8 mouse cellular contexts compared by ENCODE assay signal in the genomic region with DNA sequence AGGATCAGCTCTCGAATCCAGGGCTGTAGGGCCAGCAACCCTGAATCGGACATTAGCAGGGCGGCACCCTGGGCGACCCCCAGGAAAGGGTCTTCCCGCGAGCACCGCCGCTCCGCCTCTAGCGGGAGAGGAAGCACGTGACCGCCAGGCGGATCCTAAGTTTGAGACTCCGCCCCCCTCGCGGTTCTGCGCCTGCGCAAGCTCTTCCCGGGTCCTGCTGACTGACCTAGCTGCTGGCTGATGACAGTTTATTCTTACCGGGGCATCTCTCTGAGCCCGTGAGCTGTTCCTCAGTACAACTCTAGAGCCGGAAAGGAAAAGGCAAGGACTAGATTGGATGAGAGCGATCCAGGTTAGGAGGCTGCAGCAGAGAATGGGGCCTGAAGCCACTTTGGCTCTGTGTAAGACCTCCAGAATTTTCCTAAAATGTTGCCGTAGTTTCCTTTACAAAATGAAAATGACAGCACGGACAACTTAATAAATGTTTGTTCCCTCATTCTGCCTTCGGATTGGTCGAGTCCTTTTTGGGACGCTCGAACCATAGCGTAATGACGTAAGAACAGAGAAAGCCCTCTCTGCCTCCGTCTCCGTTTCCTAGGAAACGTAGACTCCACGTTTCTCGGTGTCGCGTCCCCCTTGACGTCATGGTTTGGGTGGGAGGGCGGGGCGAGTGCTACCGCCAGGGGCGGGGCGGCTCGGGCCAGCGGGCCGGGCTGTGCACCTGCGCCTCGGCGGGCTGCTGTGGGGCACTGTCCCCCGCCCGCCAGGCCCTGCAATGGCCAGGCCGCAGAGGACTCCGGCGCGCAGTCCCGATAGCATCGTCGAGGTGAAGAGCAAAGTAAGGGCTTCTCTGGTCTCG. TPM values are rescaled to one million over a fixed set of nuclear protein-coding genes. Genes with fewer than 3 reads are reported as not detected.
DNase-seq lines count a peak whose midpoint lies in the region; ATAC-seq and TF ChIP-seq lines count a peak whose summit lies in the region.

A gene (minus strand): TSS at position 137 of the 859 bp plus-strand sequence.
A gene (plus strand): TSS at position 183 of the 859 bp plus-strand sequence.

- H3K4me2 ChIP-seq in forebrain, embryonic 16.5 days (ENCODE audit: low read length), result peak within 1 kb of the TSS; percentile 95
- peak within 1 kb of the TSS; percentile 81 for H3K4me2 ChIP-seq in lung, embryonic 14.5 days

- DNase-seq in ES-E14 (ENCODE audit: low read depth, low spot score), result peak; percentile 92
- peak; percentile 95 for DNase-seq in cerebellum, adult 11-12 months
- peak; percentile 96 to 97 for DNase-seq in heart, postnatal 36 days
- peak; percentile 94 to 97 for DNase-seq in layer of hippocampus, adult 2 months (ENCODE audit: low spot score in 2 of 2)
- peak; percentile 99 for DNase-seq in lung, embryonic 14.5 days
- peak; percentile 97 for DNase-seq in thymus, adult 2 months

- intact Hi-C loops in heart, postnatal 36 days (cut with DNase I), result loop anchor here (2.0 kb wide), 1 partner anchor 64 kb away; a partner anchor contains a TSS

- H3K4me1 ChIP-seq in ES-E14 (ENCODE audit: control insufficient read depth in 2 of 2, insufficient read depth in 2 of 2, low read length in 2 of 2, poor library complexity in 1 of 2), result peaks cover 2 to 11% of the 10 kb centered on the region in 2 experiments; a peak in 1 of 4 replicates
- peaks cover 23% of the 10 kb centered on the region for H3K4me1 ChIP-seq in forebrain, embryonic 16.5 days (replicated peaks; ENCODE audit: control insufficient read depth, insufficient read depth, low read length)
- 0 out of 2 replicates have a peak, but pooled peaks cover 2% of the 10 kb centered on the region for H3K4me1 ChIP-seq in lung, embryonic 14.5 days (ENCODE audit: insufficient read depth)
- H3K4me1 ChIP-seq in olfactory bulb, adult 2 months (ENCODE audit: control insufficient read depth, insufficient read depth, low read length), result peaks cover 24% of the 10 kb centered on the region
- H3K4me1 ChIP-seq in thymus, adult 2 months (replicated peaks; ENCODE audit: control insufficient read depth, insufficient read depth, low read length), result peaks cover 20% of the 10 kb centered on the region

- peak; percentile 28 for TF ChIP-seq CTCF in layer of hippocampus, adult 2 months (conservative IDR thresholded peaks at IDR 0.05)
- peak; percentile 32 for TF ChIP-seq CTCF in lung, embryonic 14.5 days (IDR thresholded peaks at IDR 0.05; ENCODE audit: low read depth)
- TF ChIP-seq CTCF in olfactory bulb, adult 2 months (IDR thresholded peaks at IDR 0.05; ENCODE audit: insufficient read depth, low read depth, low read length), result no peak
- TF ChIP-seq CTCF in thymus, adult 2 months (IDR thresholded peaks at IDR 0.05; ENCODE audit: borderline replicate concordance, control insufficient read depth, extremely low read depth, insufficient read depth, low read length, poor library complexity), result peak; percentile 19; the same call in 1 of the 2 replicates

- peak within 1 kb of the TSS; percentile 87 for H3K9ac ChIP-seq in ES-E14 (ENCODE audit: insufficient read depth, low read depth, low read length, poor library complexity, severe bottlenecking)
- H3K9ac ChIP-seq in forebrain, embryonic 16.5 days (replicated peaks; ENCODE audit: low read depth, low read length), result peak within 1 kb of the TSS; percentile 73
- peak within 1 kb of the TSS; percentile 60 for H3K9ac ChIP-seq in lung, embryonic 14.5 days

- under 1% methylated on average over 60 of the region's 60 CpGs for WGBS in forebrain, embryonic 16.5 days
- WGBS in lung, embryonic 14.5 days, result under 1% methylated on average over 60 of the region's 60 CpGs
- under 1% methylated on average over 60 of the region's 60 CpGs for WGBS in olfactory bulb, adult 2 months
- WGBS in thymus, adult 2 months, result under 1% methylated on average over 60 of the region's 60 CpGs

- no peaks in the 10 kb centered on the region for H3K27me3 ChIP-seq in forebrain, embryonic 16.5 days (replicated peaks; ENCODE audit: control insufficient read depth, insufficient read depth, low read length)
- H3K27me3 ChIP-seq in lung, embryonic 14.5 days (ENCODE audit: insufficient read depth, low read length), result no peaks in the 10 kb centered on the region
- no peaks in the 10 kb centered on the region for H3K27me3 ChIP-seq in thymus, adult 2 months (ENCODE audit: control insufficient read depth, insufficient read depth, low read length)

- H3K9me3 ChIP-seq in ES-E14 (ENCODE audit: control insufficient read depth, insufficient read depth, low read depth, low read length), result no peaks in the 10 kb centered on the region
- no peaks in the 10 kb centered on the region for H3K9me3 ChIP-seq in forebrain, embryonic 16.5 days (ENCODE audit: control insufficient read depth, low read length)
- no peaks in the 10 kb centered on the region for H3K9me3 ChIP-seq in lung, embryonic 14.5 days (ENCODE audit: low read depth, low read length)

- TF ChIP-seq POLR2A in olfactory bulb, adult 2 months (IDR thresholded peaks at IDR 0.05; ENCODE audit: insufficient read depth, low read depth, low read length), result peak; percentile 86
- 0 out of 2 replicates have a peak, but pooled peaks have one; percentile 32 for TF ChIP-seq POLR2A in thymus, adult 2 months (IDR thresholded peaks at IDR 0.05; ENCODE audit: control insufficient read depth, extremely low read depth, insufficient read depth, low read length, poor library complexity)

- H3K36me3 ChIP-seq in ES-E14 (ENCODE audit: control insufficient read depth, insufficient read depth, low read length, poor library complexity, severe bottlenecking), result peaks cover 30% of the 10 kb centered on the region
- H3K36me3 ChIP-seq in forebrain, embryonic 16.5 days (ENCODE audit: control insufficient read depth, insufficient read depth), result peaks cover 9% of the 10 kb centered on the region; the same call in 1 of the 2 replicates
- peaks cover 45% of the 10 kb centered on the region for H3K36me3 ChIP-seq in lung, embryonic 14.5 days (ENCODE audit: insufficient read depth)
- peaks cover 21% of the 10 kb centered on the region for H3K36me3 ChIP-seq in thymus, adult 2 months (ENCODE audit: control insufficient read depth, insufficient read depth, low read length)

- in situ Hi-C loops in ES-E14 (cut with MboI; ENCODE audit: low sequenced_read_pairs in 2 of 2, unreplicated experiment in 2 of 2), result no loop called here

- ATAC-seq in forebrain, embryonic 16.5 days, result peak; percentile 84
- ATAC-seq in lung, embryonic 14.5 days (ENCODE audit: insufficient read depth), result peak; percentile 74

- H3K27ac ChIP-seq in ES-E14 (ENCODE audit: insufficient read depth, low read depth, low read length, poor library complexity, severe bottlenecking), result peak within 1 kb of the TSS; percentile 92
- peak within 1 kb of the TSS; percentile 97 for H3K27ac ChIP-seq in forebrain, embryonic 16.5 days (ENCODE audit: low read length)
- H3K27ac ChIP-seq in layer of hippocampus, adult 2 months, result peak within 1 kb of the TSS; percentile 96
- H3K27ac ChIP-seq in lung, embryonic 14.5 days (ENCODE audit: low read depth), result peak within 1 kb of the TSS; percentile 89
- peak within 1 kb of the TSS; percentile 99 for H3K27ac ChIP-seq in olfactory bulb, adult 2 months (ENCODE audit: insufficient read depth, low read depth, low read length)
- H3K27ac ChIP-seq in thymus, adult 2 months (ENCODE audit: control insufficient read depth, insufficient read depth, low read length), result peak within 1 kb of the TSS; percentile 89

- peak within 1 kb of the TSS; percentile 78 to 100 for H3K4me3 ChIP-seq in ES-E14 (ENCODE audit: insufficient read depth in 1 of 2, low read depth in 1 of 2, low read length in 2 of 2, poor library complexity in 1 of 2, severe bottlenecking in 1 of 2)
- peak within 1 kb of the TSS; percentile 74 for H3K4me3 ChIP-seq in forebrain, embryonic 16.5 days (replicated peaks; ENCODE audit: low read length)
- H3K4me3 ChIP-seq in layer of hippocampus, adult 2 months, result peak within 1 kb of the TSS; percentile 85
- peak within 1 kb of the TSS; percentile 67 for H3K4me3 ChIP-seq in lung, embryonic 14.5 days (ENCODE audit: low read depth, low read length)
- peak within 1 kb of the TSS; percentile 92 for H3K4me3 ChIP-seq in olfactory bulb, adult 2 months (ENCODE audit: insufficient read depth, low read depth, low read length)
- H3K4me3 ChIP-seq in thymus, adult 2 months (ENCODE audit: control insufficient read depth, insufficient read depth, low read length), result peak within 1 kb of the TSS; percentile 88

TF ChIP-seq in ES-E14, 5 proteins besides CTCF, POLR2A, EP300 and RAD21:
- peak; percentile 35; the same call in 1 of the 2 replicates for TF ChIP-seq HCFC1 (IDR thresholded peaks at IDR 0.05; ENCODE audit: borderline replicate concordance, insufficient read depth, low read length)
- TF ChIP-seq CHD2 (IDR thresholded peaks at IDR 0.05; ENCODE audit: low read depth, low read length), result 0 out of 2 replicates have a peak, but pooled peaks have one; percentile 1
- TF ChIP-seq ZC3H11A (IDR thresholded peaks at IDR 0.05; ENCODE audit: borderline replicate concordance, low read depth, low read length), result no peak
- no peak for TF ChIP-seq MAFK (IDR thresholded peaks at IDR 0.05; ENCODE audit: insufficient read depth, low read depth, low read length)
- no peak for TF ChIP-seq ZNF384 (IDR thresholded peaks at IDR 0.05; ENCODE audit: low read depth, low read length)

RNA-seq across cellular contexts. Expression of the first gene that starts in this region (rescaled TPM):
- 8.6 and 8.9 TPM in 2 replicates for total RNA-seq in ES-E14 (2012; rRNA removed)
- polyA plus RNA-seq in forebrain, embryonic 16.5 days (2015; fragmentation: Nextera tagmentation; extraction: Ambion mirVana), result 105 and 106 TPM in 2 replicates
- total RNA-seq in heart, postnatal 36 days (2021), result 10 to 100 TPM; 11.7 to 12.3 TPM
- total RNA-seq in layer of hippocampus, adult 2 months (2021), result 10 to 100 TPM; 41.1 to 41.5 TPM
- polyA plus RNA-seq in lung, embryonic 14.5 days (2014; fragmentation: Nextera tagmentation; extraction: Ambion mirVana), result 62.2 and 68.6 TPM in 2 replicates
- polyA plus RNA-seq in olfactory bulb, adult 2 months (2012; ENCODE audit: insufficient read depth, insufficient read length, low replicate concordance, missing spikeins), result not detected in 2 replicates
- polyA plus RNA-seq in thymus, adult 2 months (2012; rRNA removed), result 118 and 122 TPM in 2 replicates

RNA-seq across cellular contexts. Expression of the second gene that starts in this region (rescaled TPM):
- total RNA-seq in ES-E14 (2012; rRNA removed), result 14.3 and 14.9 TPM in 2 replicates
- polyA plus RNA-seq in forebrain, embryonic 16.5 days (2015; fragmentation: Nextera tagmentation; extraction: Ambion mirVana), result 45.4 and 50.0 TPM in 2 replicates
- 1 to 10 TPM; 7.7 to 8.5 TPM for total RNA-seq in heart, postnatal 36 days (2021)
- 10 to 100 TPM; 32.7 to 35.4 TPM for total RNA-seq in layer of hippocampus, adult 2 months (2021)
- polyA plus RNA-seq in lung, embryonic 14.5 days (2014; fragmentation: Nextera tagmentation; extraction: Ambion mirVana), result 13.4 and 13.6 TPM in 2 replicates
- not detected in 2 replicates for polyA plus RNA-seq in olfactory bulb, adult 2 months (2012; ENCODE audit: insufficient read depth, insufficient read length, low replicate concordance, missing spikeins)
- polyA plus RNA-seq in thymus, adult 2 months (2012; rRNA removed), result 29.7 and 30.7 TPM in 2 replicates

Comparison
In these comparisons a context has a peak if more than half of its experiments do, and no peak if none do; other contexts are left out.
1. Peak in every context shown above with its lines: DNase-seq, ATAC-seq, H3K4me3 ChIP-seq and H3K27ac ChIP-seq.
2. RNA of the second gene that starts in this region (polyA plus RNA-seq): 45.4 to 50.0 TPM in forebrain, embryonic 16.5 days, 29.7 to 30.7 TPM in thymus, adult 2 months and 13.4 to 13.6 TPM in lung, embryonic 14.5 days; not detected in olfactory bulb, adult 2 months; every median in the first group is over 10 times any median in the second.